Mouse (Mus musculus) heart, embryonic 13.5 days (tissue): ENCODE measurements around the gene Nrbp1. TPM values are rescaled to one million over a fixed set of nuclear protein-coding genes. Genes with fewer than 3 reads are reported as not detected.

Source experiments
- ATAC-seq: fragments of 200-750 bp; cut with Nextera tagmentation; 2 replicates; pipeline ENCODE4 v1.8.0; 2017; ENCODE audit warnings: moderate TSS enrichment; ENCODE audit not compliant: insufficient number of reproducible peaks, low FRiP score, low TSS enrichment; ENCODE audit errors: extremely low read depth
- H3K27ac ChIP-seq: fragments of 300-500 bp; sonication (generic); replicated peaks from 2 replicates; pipeline ENCODE4 v1.5.1; 2015; ENCODE audit warnings: moderate library complexity, mild to moderate bottlenecking, inconsistent platforms
- H3K27me3 ChIP-seq: fragments of 300-500 bp; sonication (generic); replicated peaks from 2 replicates; pipeline ENCODE4 v1.6.1; 2015; ENCODE audit warnings: mild to moderate bottlenecking, inconsistent platforms
- H3K36me3 ChIP-seq: fragments of 300-500 bp; sonication (generic); 2 replicates; pipeline ENCODE4 v1.6.1; 2015; ENCODE audit warnings: mild to moderate bottlenecking, inconsistent platforms
- H3K4me1 ChIP-seq: fragments of 300-500 bp; sonication (generic); 2 replicates; pipeline ENCODE4 v1.6.1; 2015; ENCODE audit warnings: inconsistent platforms
- H3K4me2 ChIP-seq: fragments of 300-500 bp; sonication (generic); 2 replicates; pipeline ENCODE4 v1.6.1; 2015; ENCODE audit warnings: inconsistent platforms, mild to moderate bottlenecking, moderate library complexity
- H3K4me3 ChIP-seq: fragments of 300-500 bp; sonication (generic); 2 replicates; pipeline ENCODE4 v1.5.1; 2015; ENCODE audit warnings: moderate library complexity, mild to moderate bottlenecking, inconsistent platforms
- H3K9ac ChIP-seq: fragments of 300-500 bp; sonication (generic); 2 replicates; pipeline ENCODE4 v1.6.1; 2015; ENCODE audit warnings: inconsistent platforms, mild to moderate bottlenecking, moderate library complexity
- H3K9me3 ChIP-seq: fragments of 300-500 bp; sonication (generic); 2 replicates; pipeline ENCODE4 v1.6.1; 2016; ENCODE audit warnings: inconsistent platforms
- WGBS: fragments of 180-500 bp; shearing (Covaris S2); methylation state at CpG from one replicate; pipeline ENCODE4 v1.1.7; 2015; ENCODE audit warnings: mixed read lengths; 5-methylcytosine and 5-hydroxymethylcytosine counted together
- polyA plus RNA-seq: library from polyadenylated mRNA; unstranded; fragments of >200 nt; fragmentation: Nextera tagmentation; extraction: Ambion mirVana; gene quantifications from 2 replicates; pipeline ENCODE4 v1.2.1, GENCODE M21; 2015

The Nrbp1 gene
- 124 and 132 TPM in 2 replicates for polyA plus RNA-seq

- Histone ChIP-seq H3K9me3 (0 out of 2 replicates have a peak, but pooled peaks cover 3% of the 10 kb centered on the region), H3K36me3 (peaks cover 24% of the 10 kb centered on the region), H3K27ac (peak within 1 kb of the TSS; percentile 99), H3K27me3 (no peaks in the 10 kb centered on the region), H3K4me2 (peak within 1 kb of the TSS; percentile 81), H3K9ac (peak within 1 kb of the TSS; percentile 99), H3K4me1 (peaks cover 14% of the 10 kb centered on the region), H3K4me3 (peak within 1 kb of the TSS; percentile 96)
- ATAC-seq: peak; percentile 98
- under 1% methylated on average over 86 of the region's 103 CpGs for WGBS
Measured at GRCm38 (mm10) chr5:31240637-31241521, at the start of gene Nrbp1, which contains the start of gene Gm9970. TSS of gene Nrbp1 (plus strand) at chr5:31240864. TSS of gene Gm9970 (minus strand) at chr5:31241232.

GRCm38 (mm10) chr5:31192045-31192938, 48.4 kb upstream of the Nrbp1 start:
- no peaks in the 10 kb centered on the region for H3K9me3 ChIP-seq
- H3K27ac ChIP-seq: peak overlapping the region; percentile 83
- H3K4me3 ChIP-seq: peak overlapping the region; percentile 75
- H3K9ac ChIP-seq: peak overlapping the region; percentile 94
- peaks cover 23% of the 10 kb centered on the region for H3K4me1 ChIP-seq
- H3K27me3 ChIP-seq: no peaks in the 10 kb centered on the region
- 12% methylated on average over 42 of the region's 42 CpGs for WGBS
- peaks cover 74% of the 10 kb centered on the region for H3K36me3 ChIP-seq
- peak; percentile 53 for ATAC-seq
- peak overlapping the region; percentile 80 for H3K4me2 ChIP-seq

GRCm38 (mm10) chr5:31192939-31193630, 47.6 kb upstream of the Nrbp1 start, which contains the start of the genes Snx17 and Eif2b4:
TSS of gene Snx17 (plus strand) at chr5:31193227.
TSS of gene Eif2b4 (minus strand) at chr5:31193430.
- Histone ChIP-seq H3K27me3 (no peaks in the 10 kb centered on the region), H3K4me1 (peaks cover 23% of the 10 kb centered on the region), H3K9me3 (no peaks in the 10 kb centered on the region), H3K9ac (peak within 1 kb of the TSS; percentile 94), H3K4me3 (peak within 1 kb of the TSS; percentile 75), H3K36me3 (peaks cover 74% of the 10 kb centered on the region), H3K4me2 (peak within 1 kb of the TSS; percentile 80), H3K27ac (peak within 1 kb of the TSS; percentile 83)
- peak; percentile 94 for ATAC-seq
- under 1% methylated on average over 48 of the region's 48 CpGs for WGBS

- Histone ChIP-seq H3K9ac (peak overlapping the region; percentile 94), H3K4me3 (peak overlapping the region; percentile 75), H3K27me3 (no peaks in the 10 kb centered on the region), H3K4me2 (peak overlapping the region; percentile 80), H3K9me3 (no peaks in the 10 kb centered on the region), H3K36me3 (peaks cover 74% of the 10 kb centered on the region), H3K27ac (peak overlapping the region; percentile 83), H3K4me1 (peaks cover 23% of the 10 kb centered on the region)
- 8% methylated on average over 25 of the region's 25 CpGs for WGBS
- ATAC-seq: no peak
Measured at GRCm38 (mm10) chr5:31193631-31194281, 46.9 kb upstream of the Nrbp1 start.

- H3K27ac ChIP-seq: no peak overlapping the region
- H3K4me2 ChIP-seq: peak overlapping the region; percentile 80
- no peak for ATAC-seq
- no peaks in the 10 kb centered on the region for H3K9me3 ChIP-seq
- peaks cover 74% of the 10 kb centered on the region for H3K36me3 ChIP-seq
- peak overlapping the region; percentile 75 for H3K4me3 ChIP-seq
- H3K27me3 ChIP-seq: no peaks in the 10 kb centered on the region
- 88% methylated on average over 16 of the region's 16 CpGs for WGBS
- H3K4me1 ChIP-seq: peaks cover 23% of the 10 kb centered on the region
- H3K9ac ChIP-seq: peak overlapping the region; percentile 94
Measured at GRCm38 (mm10) chr5:31194486-31195485, 45.9 kb upstream of the Nrbp1 start.

GRCm38 (mm10) chr5:31195671-31196070, 45.0 kb upstream of the Nrbp1 start:
- 92% methylated on average over 4 of the region's 4 CpGs for WGBS
- H3K9ac ChIP-seq: no peak overlapping the region
- H3K4me1 ChIP-seq: peaks cover 31% of the 10 kb centered on the region
- H3K9me3 ChIP-seq: peaks cover 4% of the 10 kb centered on the region
- H3K4me3 ChIP-seq: no peak overlapping the region
- no peak overlapping the region for H3K27ac ChIP-seq
- no peak overlapping the region for H3K4me2 ChIP-seq
- no peak for ATAC-seq
- no peaks in the 10 kb centered on the region for H3K27me3 ChIP-seq
- peaks cover 74% of the 10 kb centered on the region for H3K36me3 ChIP-seq

GRCm38 (mm10) chr5:31196207-31196606, 44.5 kb upstream of the Nrbp1 start:
- Histone ChIP-seq H3K4me3 (no peak overlapping the region), H3K4me1 (peaks cover 35% of the 10 kb centered on the region), H3K36me3 (peaks cover 68% of the 10 kb centered on the region), H3K9ac (no peak overlapping the region), H3K27ac (no peak overlapping the region), H3K4me2 (no peak overlapping the region), H3K27me3 (no peaks in the 10 kb centered on the region), H3K9me3 (peaks cover 4% of the 10 kb centered on the region)
- no peak for ATAC-seq
- WGBS: 89% methylated on average over 10 of the region's 10 CpGs

- ATAC-seq: no peak
- Histone ChIP-seq H3K27me3 (no peaks in the 10 kb centered on the region), H3K4me1 (peaks cover 29% of the 10 kb centered on the region), H3K9me3 (peaks cover 4% of the 10 kb centered on the region), H3K9ac (no peak overlapping the region), H3K4me3 (no peak overlapping the region), H3K36me3 (peaks cover 64% of the 10 kb centered on the region), H3K27ac (no peak overlapping the region), H3K4me2 (no peak overlapping the region)
- 92% methylated on average over 12 of the region's 12 CpGs for WGBS
Measured at GRCm38 (mm10) chr5:31197072-31197471, 43.6 kb upstream of the Nrbp1 start.

- H3K27me3 ChIP-seq: no peaks in the 10 kb centered on the region
- peaks cover 4% of the 10 kb centered on the region for H3K9me3 ChIP-seq
- 0 out of 2 replicates have a peak overlapping the region, but pooled peaks have one; percentile 15 for H3K27ac ChIP-seq
- H3K9ac ChIP-seq: no peak overlapping the region
- 76% methylated on average over 9 of the region's 9 CpGs for WGBS
- no peak for ATAC-seq
- no peak overlapping the region for H3K4me2 ChIP-seq
- no peak overlapping the region for H3K4me3 ChIP-seq
- H3K36me3 ChIP-seq: peaks cover 73% of the 10 kb centered on the region
- peaks cover 34% of the 10 kb centered on the region for H3K4me1 ChIP-seq
Measured at GRCm38 (mm10) chr5:31198170-31198569, 42.5 kb upstream of the Nrbp1 start.
